Mouse (Mus musculus): Measurements from ENCODE around the gene 4933405L10Rik. TPM values are rescaled to one million over a fixed set of nuclear protein-coding genes. Genes with fewer than 3 reads are reported as not detected.

The 4933405L10Rik gene
- total RNA-seq, 1 experiment from 2014 or later = not detected

DNA sequence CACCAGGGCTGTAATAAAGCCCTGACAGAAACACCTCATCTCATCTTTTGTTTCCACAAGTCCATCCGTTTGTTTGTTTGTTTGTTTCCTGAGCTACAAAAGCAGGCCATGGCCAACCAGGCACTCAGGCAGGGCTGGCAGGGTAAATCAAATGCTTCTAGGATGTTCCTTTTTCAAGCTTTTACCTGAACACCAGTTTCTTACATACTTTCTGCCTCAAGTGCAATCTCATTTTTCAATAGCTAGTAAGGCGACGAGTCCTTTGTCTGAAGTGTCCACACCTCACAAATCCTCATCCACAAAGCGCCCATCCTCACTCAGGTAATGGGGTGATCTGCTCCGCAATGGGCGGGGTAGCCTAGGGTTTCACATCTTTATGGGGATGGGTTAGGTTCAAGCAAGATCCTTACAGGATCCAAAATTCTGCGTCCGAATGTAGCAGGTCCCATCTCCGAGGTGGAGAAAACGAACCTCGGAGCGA is 50.4 kb downstream of the 4933405L10Rik start:
- no peak for DNase-seq

DNA sequence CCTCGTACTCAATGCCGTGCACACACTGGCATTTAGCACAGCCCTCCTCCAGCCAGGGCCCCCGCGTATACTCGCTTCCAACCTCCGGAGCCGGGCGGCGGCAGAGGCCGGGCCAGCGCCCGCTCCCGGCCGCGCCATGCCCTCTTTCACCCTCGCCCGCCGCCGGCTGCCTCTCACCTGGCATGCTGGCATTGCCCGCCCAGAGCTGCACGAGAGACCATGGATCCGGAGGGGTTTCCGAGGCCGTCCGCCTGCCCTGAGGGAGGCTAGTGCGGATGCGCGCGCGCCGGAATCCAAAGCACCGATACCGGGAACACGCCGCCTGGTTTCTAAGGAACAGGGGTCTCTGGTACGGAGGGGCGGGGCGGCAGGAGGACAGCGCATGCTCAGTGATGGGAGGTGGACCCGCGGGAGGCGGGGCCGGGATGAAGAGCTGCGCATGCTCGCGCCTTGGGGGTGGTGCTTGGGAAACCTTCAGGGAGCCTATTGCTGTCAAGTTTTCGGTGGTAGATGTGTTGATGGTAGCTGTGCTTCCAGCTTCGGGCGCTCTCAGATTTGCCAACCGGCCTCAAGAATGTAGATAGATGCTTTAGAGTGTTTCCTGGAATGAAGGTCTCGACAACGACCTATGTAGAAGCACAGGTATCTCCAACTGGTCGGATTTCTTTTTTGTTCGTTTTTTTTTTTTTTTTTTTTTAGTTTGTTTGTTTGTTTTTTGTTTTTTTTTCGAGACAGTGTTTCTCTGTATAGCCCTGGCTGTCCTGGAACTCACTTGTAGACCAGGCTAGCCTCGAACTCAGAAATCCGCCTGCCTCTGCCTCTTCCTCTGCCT is 51.0 kb downstream of the 4933405L10Rik start, which contains the start of gene Gfod2:
Gfod2 (minus strand) TSS at position 388 of the 832 bp plus-strand sequence.
- DNase-seq = peak; percentile 99

Other genes starting within 250 kb of the 4933405L10Rik start
- 22.7 and 27.4 TPM in 2 replicates for gene Tppp3, start 236.1 kb upstream of the 4933405L10Rik start, total RNA-seq (2021)
- 17.7 and 20.6 TPM in 2 replicates for gene Zdhhc1, start 210.8 kb upstream of the 4933405L10Rik start, total RNA-seq (2021)
- 0.15 TPM in 1 of 2 replicates, not detected in the other for gene Hsd11b2, start 188.9 kb upstream of the 4933405L10Rik start, total RNA-seq (2021)
- gene Atp6v0d1, start 141.6 kb upstream of the 4933405L10Rik start, total RNA-seq (2021) = 108 and 110 TPM in 2 replicates
- gene Ripor1, start 102.4 kb upstream of the 4933405L10Rik start, total RNA-seq (2021) = 27.7 and 33.5 TPM in 2 replicates
- 61.5 and 74.2 TPM in 2 replicates for gene Ctcf, start 71.1 kb upstream of the 4933405L10Rik start, total RNA-seq (2021)
- gene Agrp, start 70.3 kb upstream of the 4933405L10Rik start, total RNA-seq (2021) = 1.2 TPM in 1 of 2 replicates, not detected in the other
- gene Carmil2, start 21.4 kb upstream of the 4933405L10Rik start, total RNA-seq (2021) = 1.4 and 2.4 TPM in 2 replicates
- gene Acd, start 6.6 kb upstream of the 4933405L10Rik start, total RNA-seq (2021) = 20.9 and 26.3 TPM in 2 replicates
- 10.1 and 10.4 TPM in 2 replicates for gene Pard6a, start 6.5 kb upstream of the 4933405L10Rik start, total RNA-seq (2021)
- gene Enkd1, start 555 bp downstream of the 4933405L10Rik start, total RNA-seq (2021) = 4.0 and 7.7 TPM in 2 replicates
- 9.3 and 9.6 TPM in 2 replicates for gene Gfod2, start 51.0 kb downstream of the 4933405L10Rik start, total RNA-seq (2021)
- 25.4 and 29.5 TPM in 2 replicates for gene Ranbp10, start 119.7 kb downstream of the 4933405L10Rik start, total RNA-seq (2021)
- not detected in 2 replicates for gene Tsnaxip1, start 120.1 kb downstream of the 4933405L10Rik start, total RNA-seq (2021)
- gene Cenpt, start 145.6 kb downstream of the 4933405L10Rik start, total RNA-seq (2021) = 7.5 and 9.2 TPM in 2 replicates
- gene Thap11, start 147.5 kb downstream of the 4933405L10Rik start, total RNA-seq (2021) = 38.0 and 40.1 TPM in 2 replicates
- gene Nutf2, start 152.9 kb downstream of the 4933405L10Rik start, total RNA-seq (2021) = 36.3 and 56.0 TPM in 2 replicates
- gene Edc4, start 173.2 kb downstream of the 4933405L10Rik start, total RNA-seq (2021) = 33.5 and 38.6 TPM in 2 replicates
- gene Nrn1l, start 185.9 kb downstream of the 4933405L10Rik start, total RNA-seq (2021) = 1.9 TPM in 1 of 2 replicates, not detected in the other
- 32.3 and 38.1 TPM in 2 replicates for gene Pskh1, start 192.8 kb downstream of the 4933405L10Rik start, total RNA-seq (2021)
- 0.91 TPM in 1 of 2 replicates, not detected in the other for gene Ctrl, start 226.2 kb downstream of the 4933405L10Rik start, total RNA-seq (2021)
- gene Psmb10, start 230.8 kb downstream of the 4933405L10Rik start, total RNA-seq (2021) = 70.6 and 74.9 TPM in 2 replicates
- gene Lcat, start 235.7 kb downstream of the 4933405L10Rik start, total RNA-seq (2021) = 1.9 and 7.7 TPM in 2 replicates

All from adrenal gland, postnatal 25 days (tissue).